Mouse (Mus musculus): Measurements from ENCODE around the gene Gm10972.

Gene Gm10972

GRCm38 (mm10) chr3:94612274-94612673 lies 30.6 kb upstream of the Gm10972 start:
- Histone ChIP-seq H3K27me3 (ENCODE audit: insufficient read depth, low read length) (0 out of 2 replicates have a peak, but pooled peaks cover 3% of the 10 kb centered on the region), H3K4me3 (replicated peaks; ENCODE audit: low read length) (no peak overlapping the region), H3K9me3 (ENCODE audit: low read length) (no peaks in the 10 kb centered on the region), H3K4me1 (replicated peaks; ENCODE audit: low read depth, low read length) (peaks cover 29% of the 10 kb centered on the region), H3K36me3 (ENCODE audit: insufficient read depth, low read length) (0 out of 2 replicates have a peak, but pooled peaks cover 3% of the 10 kb centered on the region)
- TF ChIP-seq POU5F1 (IDR thresholded peaks at IDR 0.05; ENCODE audit: borderline replicate concordance, low read length) = no peak
- TF ChIP-seq NANOG (IDR thresholded peaks at IDR 0.05; ENCODE audit: borderline replicate concordance, low read length) = no peak
- TF ChIP-seq CTCF (conservative IDR thresholded peaks at IDR 0.05; ENCODE audit: low read length) = no peak

- Histone ChIP-seq H3K36me3 (ENCODE audit: insufficient read depth, low read length) (0 out of 2 replicates have a peak, but pooled peaks cover 3% of the 10 kb centered on the region), H3K4me1 (replicated peaks; ENCODE audit: low read depth, low read length) (peaks cover 29% of the 10 kb centered on the region), H3K9me3 (ENCODE audit: low read length) (no peaks in the 10 kb centered on the region), H3K4me3 (replicated peaks; ENCODE audit: low read length) (no peak overlapping the region), H3K27me3 (ENCODE audit: insufficient read depth, low read length) (0 out of 2 replicates have a peak, but pooled peaks cover 3% of the 10 kb centered on the region)
- TF ChIP-seq POU5F1 (IDR thresholded peaks at IDR 0.05; ENCODE audit: borderline replicate concordance, low read length) (no peak), NANOG (IDR thresholded peaks at IDR 0.05; ENCODE audit: borderline replicate concordance, low read length) (no peak), CTCF (conservative IDR thresholded peaks at IDR 0.05; ENCODE audit: low read length) (no peak)
Measured at GRCm38 (mm10) chr3:94613258-94613878, 29.5 kb upstream of the Gm10972 start.

- TF ChIP-seq NANOG (IDR thresholded peaks at IDR 0.05; ENCODE audit: borderline replicate concordance, low read length) = no peak
- no peak for TF ChIP-seq POU5F1 (IDR thresholded peaks at IDR 0.05; ENCODE audit: borderline replicate concordance, low read length)
- peak; percentile 85 for TF ChIP-seq CTCF (conservative IDR thresholded peaks at IDR 0.05; ENCODE audit: low read length)
- H3K36me3 ChIP-seq (ENCODE audit: insufficient read depth, low read length) = peaks cover 3% of the 10 kb centered on the region; the same call in 1 of the 2 replicates
- 0 out of 2 replicates have a peak, but pooled peaks cover 3% of the 10 kb centered on the region for H3K27me3 ChIP-seq (ENCODE audit: insufficient read depth, low read length)
- H3K9me3 ChIP-seq (ENCODE audit: low read length) = no peaks in the 10 kb centered on the region
- no peak overlapping the region for H3K4me3 ChIP-seq (replicated peaks; ENCODE audit: low read length)
- H3K4me1 ChIP-seq (replicated peaks; ENCODE audit: low read depth, low read length) = peaks cover 12% of the 10 kb centered on the region
Measured at GRCm38 (mm10) chr3:94616717-94617116, 26.2 kb upstream of the Gm10972 start.

GRCm38 (mm10) chr3:94621740-94622507 lies 21.0 kb upstream of the Gm10972 start:
- TF ChIP-seq POU5F1 (IDR thresholded peaks at IDR 0.05; ENCODE audit: borderline replicate concordance, low read length) = no peak
- TF ChIP-seq NANOG (IDR thresholded peaks at IDR 0.05; ENCODE audit: borderline replicate concordance, low read length) = no peak
- TF ChIP-seq CTCF (conservative IDR thresholded peaks at IDR 0.05; ENCODE audit: low read length) = no peak
- H3K4me1 ChIP-seq (replicated peaks; ENCODE audit: low read depth, low read length) = peaks cover 3% of the 10 kb centered on the region; the same call in 1 of the 2 replicates
- no peaks in the 10 kb centered on the region for H3K9me3 ChIP-seq (ENCODE audit: low read length)
- H3K4me3 ChIP-seq (replicated peaks; ENCODE audit: low read length) = no peak overlapping the region
- H3K36me3 ChIP-seq (ENCODE audit: insufficient read depth, low read length) = no peaks in the 10 kb centered on the region; the same call in 1 of the 2 replicates
- 0 out of 2 replicates have a peak, but pooled peaks cover 1% of the 10 kb centered on the region for H3K27me3 ChIP-seq (ENCODE audit: insufficient read depth, low read length)

GRCm38 (mm10) chr3:94622550-94622949 lies 20.4 kb upstream of the Gm10972 start:
- no peak overlapping the region for H3K4me3 ChIP-seq (replicated peaks; ENCODE audit: low read length)
- peaks cover under 1% of the 10 kb centered on the region; the same call in 1 of the 2 replicates for H3K36me3 ChIP-seq (ENCODE audit: insufficient read depth, low read length)
- no peaks in the 10 kb centered on the region for H3K9me3 ChIP-seq (ENCODE audit: low read length)
- H3K27me3 ChIP-seq (ENCODE audit: insufficient read depth, low read length) = no peaks in the 10 kb centered on the region
- TF ChIP-seq POU5F1 (IDR thresholded peaks at IDR 0.05; ENCODE audit: borderline replicate concordance, low read length) = no peak
- TF ChIP-seq CTCF (conservative IDR thresholded peaks at IDR 0.05; ENCODE audit: low read length) = no peak
- TF ChIP-seq NANOG (IDR thresholded peaks at IDR 0.05; ENCODE audit: borderline replicate concordance, low read length) = no peak
- H3K4me1 ChIP-seq (replicated peaks; ENCODE audit: low read depth, low read length) = peaks cover 3% of the 10 kb centered on the region; the same call in 1 of the 2 replicates

- H3K9me3 ChIP-seq (ENCODE audit: low read length) = no peaks in the 10 kb centered on the region
- no peak overlapping the region for H3K4me3 ChIP-seq (replicated peaks; ENCODE audit: low read length)
- H3K36me3 ChIP-seq (ENCODE audit: insufficient read depth, low read length) = peaks cover 4% of the 10 kb centered on the region; the same call in 1 of the 2 replicates
- peaks cover 3% of the 10 kb centered on the region; the same call in 1 of the 2 replicates for H3K4me1 ChIP-seq (replicated peaks; ENCODE audit: low read depth, low read length)
- TF ChIP-seq POU5F1 (IDR thresholded peaks at IDR 0.05; ENCODE audit: borderline replicate concordance, low read length) (no peak), NANOG (IDR thresholded peaks at IDR 0.05; ENCODE audit: borderline replicate concordance, low read length) (no peak), CTCF (conservative IDR thresholded peaks at IDR 0.05; ENCODE audit: low read length) (no peak)
- H3K27me3 ChIP-seq (ENCODE audit: insufficient read depth, low read length) = no peaks in the 10 kb centered on the region
Measured at GRCm38 (mm10) chr3:94624281-94624680, 18.6 kb upstream of the Gm10972 start.

GRCm38 (mm10) chr3:94628712-94629111 lies 14.2 kb upstream of the Gm10972 start:
- H3K4me1 ChIP-seq (replicated peaks; ENCODE audit: low read depth, low read length) = no peaks in the 10 kb centered on the region
- no peak overlapping the region for H3K4me3 ChIP-seq (replicated peaks; ENCODE audit: low read length)
- 0 out of 2 replicates have a peak, but pooled peaks cover 4% of the 10 kb centered on the region for H3K36me3 ChIP-seq (ENCODE audit: insufficient read depth, low read length)
- H3K9me3 ChIP-seq (ENCODE audit: low read length) = no peaks in the 10 kb centered on the region
- TF ChIP-seq CTCF (conservative IDR thresholded peaks at IDR 0.05; ENCODE audit: low read length) = no peak
- no peak for TF ChIP-seq NANOG (IDR thresholded peaks at IDR 0.05; ENCODE audit: borderline replicate concordance, low read length)
- TF ChIP-seq POU5F1 (IDR thresholded peaks at IDR 0.05; ENCODE audit: borderline replicate concordance, low read length) = no peak
- H3K27me3 ChIP-seq (ENCODE audit: insufficient read depth, low read length) = no peaks in the 10 kb centered on the region

- H3K4me3 ChIP-seq (replicated peaks; ENCODE audit: low read length) = no peak overlapping the region
- H3K4me1 ChIP-seq (replicated peaks; ENCODE audit: low read depth, low read length) = no peaks in the 10 kb centered on the region
- H3K9me3 ChIP-seq (ENCODE audit: low read length) = no peaks in the 10 kb centered on the region
- no peak for TF ChIP-seq CTCF (conservative IDR thresholded peaks at IDR 0.05; ENCODE audit: low read length)
- no peak for TF ChIP-seq NANOG (IDR thresholded peaks at IDR 0.05; ENCODE audit: borderline replicate concordance, low read length)
- H3K36me3 ChIP-seq (ENCODE audit: insufficient read depth, low read length) = 0 out of 2 replicates have a peak, but pooled peaks cover 4% of the 10 kb centered on the region
- no peaks in the 10 kb centered on the region for H3K27me3 ChIP-seq (ENCODE audit: insufficient read depth, low read length)
Measured at GRCm38 (mm10) chr3:94629876-94630275, 13.0 kb upstream of the Gm10972 start.

All from E14TG2a.4 (cell line).